Mouse (Mus musculus) telencephalon, adult 2 months (tissue): ENCODE results near the gene Hoxa5.

Experiments used
- DNase-seq: peaks from one replicate; pipeline ENCODE4 v3.0.0-alpha.2; 2011; ENCODE audit warnings: low read depth, low spot score

The Hoxa5 gene

GRCm38 (mm10) chr6:52164626-52165440, 39.6 kb downstream of the Hoxa5 start, which contains the start of gene Hoxa2:
Hoxa2 (minus strand) TSS chr6:52164831.
- no peak for DNase-seq

- no peak for DNase-seq
Measured at GRCm38 (mm10) chr6:52164051-52164625, 40.2 kb downstream of the Hoxa5 start.

- DNase-seq: no peak
Measured at GRCm38 (mm10) chr6:52163366-52164031, 40.9 kb downstream of the Hoxa5 start.

GRCm38 (mm10) chr6:52162611-52163365, 41.6 kb downstream of the Hoxa5 start:
- DNase-seq: no peak

GRCm38 (mm10) chr6:52162093-52162380, 42.4 kb downstream of the Hoxa5 start:
- no peak for DNase-seq

- no peak for DNase-seq
Measured at GRCm38 (mm10) chr6:52161336-52162092, 42.9 kb downstream of the Hoxa5 start.

- no peak for DNase-seq
Measured at GRCm38 (mm10) chr6:52160511-52161335, 43.7 kb downstream of the Hoxa5 start.

- no peak for DNase-seq
Measured at GRCm38 (mm10) chr6:52159979-52160378, 44.4 kb downstream of the Hoxa5 start.

GRCm38 (mm10) chr6:52159164-52159761, 45.1 kb downstream of the Hoxa5 start:
- DNase-seq: no peak

- no peak for DNase-seq
Measured at GRCm38 (mm10) chr6:52158276-52159051, 45.9 kb downstream of the Hoxa5 start, which contains the start of gene Hoxa1. Hoxa1 (minus strand) TSS chr6:52158317.

- DNase-seq: no peak
Measured at GRCm38 (mm10) chr6:52157466-52158275, 46.7 kb downstream of the Hoxa5 start.

- no peak for DNase-seq
Measured at GRCm38 (mm10) chr6:52156551-52157200, 47.7 kb downstream of the Hoxa5 start.

- DNase-seq: no peak
Measured at GRCm38 (mm10) chr6:52155471-52155870, 48.9 kb downstream of the Hoxa5 start.

GRCm38 (mm10) chr6:52154044-52154443, 50.3 kb downstream of the Hoxa5 start:
- no peak for DNase-seq

- no peak for DNase-seq
Measured at GRCm38 (mm10) chr6:52153270-52153669, 51.1 kb downstream of the Hoxa5 start.

GRCm38 (mm10) chr6:52152226-52153193, 51.9 kb downstream of the Hoxa5 start:
- DNase-seq: no peak
